Mouse (Mus musculus): ENCODE measurements around the gene Cep164.
A peak's percentile ranks its signal among the peaks of the same experiment; 100 is the strongest.
"Not testable (repeated sequence)": the region's sequence is repeated elsewhere in the genome, so short reads cannot be mapped to it uniquely, and the experiment has no call there.

The Cep164 gene

GRCm38 (mm10) chr9:45787547-45787946, 40.9 kb downstream of the Cep164 start:
- no peak for DNase-seq (ENCODE audit: low spot score)

DNA sequence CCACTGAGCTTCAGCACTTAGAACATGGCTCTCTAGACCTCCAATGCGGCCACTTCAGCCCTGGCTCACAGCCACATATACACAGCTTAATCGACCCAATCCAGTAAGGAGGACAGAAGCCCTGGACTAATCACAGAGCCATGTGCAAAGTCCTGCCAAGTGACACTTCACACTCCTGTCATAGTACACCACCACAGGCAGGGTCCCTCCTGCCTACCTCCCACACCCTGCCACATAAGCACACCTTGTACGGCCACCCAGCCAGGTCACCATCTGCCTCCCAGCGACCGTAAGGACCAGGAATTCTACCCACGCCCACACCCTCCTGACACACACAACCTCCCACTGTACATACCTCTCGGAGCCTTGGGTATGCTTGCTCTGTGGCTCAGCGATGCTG, 41.4 kb downstream of the Cep164 start:
- no peak for DNase-seq (ENCODE audit: low spot score)

DNA sequence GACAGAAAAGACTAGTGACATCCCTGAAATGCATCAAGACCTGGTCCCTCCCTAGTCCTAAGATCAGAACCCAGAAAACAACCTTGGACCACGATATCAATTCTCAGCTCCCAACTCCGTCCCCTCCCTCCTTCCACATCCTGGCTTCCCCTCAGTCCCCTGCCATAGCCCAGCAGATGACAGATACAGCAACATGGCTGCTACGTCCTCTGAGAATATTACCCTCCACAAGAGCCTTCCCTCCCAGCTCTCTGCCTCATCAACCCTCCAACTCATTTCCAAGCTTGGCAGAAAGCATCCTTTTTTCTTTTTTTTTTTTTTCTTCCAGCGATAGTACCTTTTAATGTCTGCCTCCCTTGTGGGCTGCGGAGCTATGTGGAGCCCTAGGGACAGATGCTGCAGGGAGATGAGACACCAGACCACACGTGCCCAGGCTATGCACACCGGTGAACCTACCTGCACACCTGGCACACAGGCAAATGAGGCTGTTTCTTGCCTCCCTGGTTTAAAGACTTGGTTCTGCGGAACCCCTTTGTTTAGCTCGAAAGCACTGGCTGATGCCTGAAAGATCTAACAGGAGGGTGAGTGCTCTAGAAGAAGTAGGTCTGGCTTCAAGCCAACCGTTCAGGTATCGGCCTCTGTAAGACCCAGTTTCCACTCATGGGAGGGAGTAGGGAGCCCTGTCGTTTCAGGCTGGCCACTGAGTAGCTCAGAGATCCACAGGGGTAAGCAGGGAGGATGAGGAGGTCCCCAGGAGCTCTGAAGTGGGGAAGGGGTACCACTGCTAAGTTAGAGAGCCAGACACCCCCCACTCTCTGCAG, 45.0 kb downstream of the Cep164 start:
- no peak for DNase-seq (ENCODE audit: low spot score)

DNA sequence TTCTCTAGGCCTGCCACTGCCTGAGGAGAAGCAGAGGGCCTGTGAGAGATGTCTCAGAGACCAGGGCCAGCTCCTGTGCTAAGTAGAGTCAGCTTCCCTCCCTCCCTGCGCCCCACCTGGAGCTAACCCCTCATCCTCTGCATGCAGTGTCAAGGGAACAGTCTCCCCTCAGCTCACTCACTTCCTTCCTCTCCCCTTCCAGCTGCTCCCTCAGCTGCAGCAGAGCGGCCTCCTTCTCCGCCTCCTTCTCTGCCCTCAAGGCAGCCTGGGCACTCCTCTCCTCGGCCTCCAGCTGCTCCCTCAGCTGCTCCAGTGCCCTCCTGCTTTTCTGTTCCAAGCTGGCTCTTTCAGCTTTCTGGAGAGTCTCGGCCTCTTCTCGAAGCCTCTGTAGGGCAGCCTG, 49.3 kb downstream of the Cep164 start:
- no peak for DNase-seq (ENCODE audit: low spot score)

DNA sequence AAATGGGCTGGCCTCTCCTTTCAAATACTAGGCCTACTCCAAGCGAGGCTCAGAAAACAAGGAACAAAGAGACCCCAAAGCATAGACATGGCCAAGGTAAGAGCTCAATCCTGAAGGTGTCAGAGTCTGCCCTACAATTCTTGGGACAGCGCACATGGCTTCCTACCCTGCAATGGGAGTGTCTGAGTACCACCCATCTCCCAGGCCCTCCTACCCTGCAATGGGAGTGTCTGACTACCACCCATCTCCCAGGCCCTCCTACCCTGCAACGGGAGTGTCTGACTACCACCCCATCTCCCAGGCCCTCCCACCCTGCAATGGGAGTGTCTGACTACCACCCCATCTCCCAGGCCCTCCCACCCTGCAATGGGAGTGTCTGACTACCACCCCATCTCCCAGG, 52.3 kb downstream of the Cep164 start:
- not testable (repeated sequence) for DNase-seq (ENCODE audit: low spot score)

DNA sequence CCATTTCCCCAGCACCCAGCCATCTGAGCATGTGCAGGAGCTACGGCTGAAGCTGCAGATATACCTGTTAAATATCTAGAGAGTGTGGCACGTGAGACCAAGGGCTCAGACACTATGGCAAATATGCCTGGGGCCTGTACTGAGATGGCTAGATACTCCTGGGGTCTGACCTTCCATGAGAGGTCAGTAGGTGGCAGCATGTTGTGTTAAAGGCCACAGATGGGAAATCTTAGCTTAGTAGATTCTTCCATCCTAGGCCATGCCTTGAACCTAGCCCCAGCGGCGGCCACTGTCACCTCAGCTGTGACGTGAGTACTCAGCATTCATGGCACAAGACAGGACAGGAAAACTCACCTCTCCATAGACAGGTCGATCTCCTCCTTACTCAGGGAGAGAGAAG, 54.4 kb downstream of the Cep164 start:
- DNase-seq (ENCODE audit: low spot score): no peak

GRCm38 (mm10) chr9:45769596-45769995, 58.9 kb downstream of the Cep164 start:
- DNase-seq (ENCODE audit: low spot score): no peak

DNA sequence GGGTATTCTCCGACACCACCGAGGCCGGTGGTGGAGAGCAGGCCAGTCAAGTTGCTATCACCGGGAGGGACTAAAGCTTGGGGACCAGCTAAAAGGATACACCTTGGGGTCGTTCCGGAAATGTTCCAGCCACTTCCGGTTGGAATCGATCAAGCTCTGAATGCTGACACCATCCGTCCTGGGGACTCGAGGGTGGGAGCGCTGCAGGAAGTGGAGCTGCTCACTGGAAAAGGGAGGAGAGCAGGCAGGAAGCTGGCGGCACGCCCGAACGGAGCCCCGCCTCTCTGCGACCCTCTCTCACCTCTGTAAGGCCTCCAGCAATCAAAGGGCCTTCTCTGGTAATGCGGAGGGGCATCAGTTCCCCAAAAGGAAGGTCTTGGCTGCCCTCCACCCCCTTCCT, 60.1 kb downstream of the Cep164 start:
- DNase-seq (ENCODE audit: low spot score): no peak

DNA sequence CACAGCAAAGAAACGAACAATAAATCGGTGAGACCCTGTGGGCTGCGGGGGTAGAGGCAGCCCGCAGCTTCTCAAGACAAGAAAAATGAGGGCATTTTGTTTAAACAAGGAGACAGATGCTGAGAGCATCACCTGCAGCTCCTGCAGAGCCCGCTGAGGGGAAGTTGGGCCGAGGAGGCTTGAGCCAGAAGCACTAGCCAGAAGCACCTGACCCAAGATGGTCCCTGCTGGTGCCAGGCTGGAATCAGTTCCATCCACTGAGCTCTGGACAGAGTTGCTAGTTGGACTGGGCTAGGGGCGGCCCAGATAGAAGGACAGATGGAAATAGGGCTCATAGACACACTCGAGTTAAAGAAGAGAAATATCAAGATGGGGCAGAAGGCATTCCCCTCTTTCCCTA, 61.3 kb downstream of the Cep164 start:
- DNase-seq (ENCODE audit: low spot score): no peak

GRCm38 (mm10) chr9:45766195-45766594, 62.3 kb downstream of the Cep164 start:
- no peak for DNase-seq (ENCODE audit: low spot score)

DNA sequence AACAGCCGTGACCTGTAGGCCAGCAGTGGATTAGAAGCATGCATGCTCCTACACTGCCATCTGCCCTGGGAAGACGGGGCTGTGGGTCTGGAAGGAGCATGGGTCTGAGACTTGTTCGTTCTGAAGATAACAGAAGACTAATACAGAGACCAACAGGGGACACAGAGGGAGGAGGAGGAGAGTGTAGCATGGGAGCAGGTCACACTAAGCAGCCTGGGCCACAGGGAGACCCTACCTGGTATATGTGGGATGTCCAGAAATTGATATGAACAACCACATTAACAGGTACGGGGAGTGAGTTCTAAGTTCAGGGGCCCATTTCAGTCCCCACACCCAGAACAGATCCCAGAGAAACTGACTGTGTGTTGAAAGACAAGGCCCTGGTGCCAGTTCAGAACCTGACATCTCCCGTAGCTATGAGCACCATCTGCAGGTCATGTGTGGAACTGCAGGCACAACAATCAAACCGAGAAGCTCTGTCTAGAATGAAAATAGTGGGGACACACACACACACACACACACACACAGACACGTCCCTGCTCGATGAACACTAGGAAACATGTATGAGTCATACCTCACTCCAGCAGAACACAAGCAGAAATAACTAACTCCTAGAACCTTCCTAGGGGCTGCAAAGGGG, 73.9 kb downstream of the Cep164 start:
- DNase-seq (ENCODE audit: low spot score): no peak

- DNase-seq (ENCODE audit: low spot score): no peak
These were observed 78.6 kb downstream of the Cep164 start for GRCm38 (mm10) chr9:45749917-45750316.

DNA sequence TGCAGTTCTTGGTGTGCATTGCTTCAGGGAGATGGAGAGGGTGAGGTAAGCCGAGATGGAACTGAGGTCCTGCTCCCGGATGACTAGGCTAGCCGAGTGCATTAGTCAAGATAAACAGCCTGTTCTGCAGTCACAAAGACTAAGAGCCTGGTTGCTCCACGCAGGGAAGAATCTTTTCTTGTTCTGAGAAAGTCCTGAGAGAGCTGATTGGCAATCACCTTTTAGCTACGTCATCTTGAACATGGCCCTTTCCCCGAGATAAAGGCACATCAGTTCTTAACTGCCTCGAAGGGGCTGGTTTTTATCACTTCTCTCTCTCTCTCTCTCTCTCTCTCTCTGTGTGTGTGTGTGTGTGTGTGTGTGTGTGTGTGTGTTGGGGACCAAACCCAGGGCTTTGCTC, 83.0 kb downstream of the Cep164 start:
- DNase-seq (ENCODE audit: low spot score): no peak

GRCm38 (mm10) chr9:45740584-45740980, 87.9 kb downstream of the Cep164 start:
- DNase-seq (ENCODE audit: low spot score): no peak

GRCm38 (mm10) chr9:45739702-45740583, 88.5 kb downstream of the Cep164 start:
- peak; percentile 42 for DNase-seq (ENCODE audit: low spot score)

DNA sequence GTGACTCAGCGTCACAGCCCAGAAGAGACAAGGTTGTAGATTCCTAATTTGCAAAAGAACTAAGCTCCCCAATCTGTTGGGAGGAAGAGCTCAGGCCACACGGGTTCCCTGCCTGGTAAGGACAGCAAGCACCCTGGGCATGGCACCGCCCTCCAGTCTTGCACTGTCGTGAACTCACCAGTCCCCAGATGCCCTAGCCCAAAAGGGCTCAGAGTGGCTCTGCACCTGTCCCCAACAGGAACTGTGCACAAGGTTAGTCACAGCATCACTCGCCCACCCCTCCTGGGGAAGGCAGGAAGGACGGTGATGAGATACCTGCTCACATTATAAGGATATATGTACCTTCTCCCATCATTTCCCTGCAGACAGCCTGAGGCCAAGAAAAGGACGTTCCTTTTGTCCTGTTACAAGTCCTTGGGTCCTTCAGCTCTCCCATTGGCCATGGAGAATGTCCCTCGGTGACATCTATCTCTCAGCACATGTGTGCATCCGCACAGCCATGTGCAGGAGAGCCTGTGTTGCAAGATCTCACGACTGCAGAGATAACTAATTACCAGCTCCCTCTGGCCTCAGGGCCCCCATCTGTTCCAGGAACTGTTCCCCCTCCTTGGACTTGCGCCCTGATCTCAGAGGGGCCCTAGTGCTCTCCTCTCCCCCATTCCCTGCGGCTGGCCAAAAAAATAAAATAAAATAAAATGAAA, 89.3 kb downstream of the Cep164 start:
- DNase-seq (ENCODE audit: low spot score): no peak

GRCm38 (mm10) chr9:45733246-45733645, 95.2 kb downstream of the Cep164 start:
- no peak for DNase-seq (ENCODE audit: low spot score)

DNA sequence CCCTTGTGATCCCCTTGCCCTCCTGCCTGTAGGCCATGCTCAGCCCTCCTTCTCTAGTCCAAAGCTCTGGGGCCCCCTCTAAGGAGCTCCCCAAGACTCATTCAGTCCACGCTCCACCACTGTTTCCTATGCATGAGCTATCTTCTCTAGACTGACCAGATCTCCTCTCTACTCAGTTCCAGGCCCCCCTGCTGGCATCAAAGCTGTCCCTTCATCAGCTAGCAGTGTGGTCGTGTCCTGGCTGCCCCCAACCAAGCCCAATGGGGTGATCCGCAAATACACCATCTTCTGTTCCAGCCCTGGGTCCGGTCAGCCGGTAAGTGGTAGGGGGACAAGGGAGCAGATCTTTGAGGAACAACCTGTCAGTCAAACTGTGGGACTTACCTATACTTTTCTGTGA, 96.6 kb downstream of the Cep164 start:
- no peak for DNase-seq (ENCODE audit: low spot score)

GRCm38 (mm10) chr9:45719997-45720396, 108.5 kb downstream of the Cep164 start:
- no peak for DNase-seq (ENCODE audit: low spot score)
